Mouse (Mus musculus): ENCODE data around the gene Erc1.

- TF ChIP-seq CTCF (conservative IDR thresholded peaks at IDR 0.05; ENCODE audit: low read length) = no peak
- no peak for TF ChIP-seq POU5F1 (IDR thresholded peaks at IDR 0.05; ENCODE audit: borderline replicate concordance, low read length)
- no peak for TF ChIP-seq NANOG (IDR thresholded peaks at IDR 0.05; ENCODE audit: borderline replicate concordance, low read length)
Observed at GRCm38 (mm10) chr6:119585652-119586375, 262.2 kb downstream of the Erc1 start.
